Mouse (Mus musculus) MEL (cell line): ENCODE results near the gene Rps16.

Source experiments
- CHD2 ChIP-seq: IDR thresholded peaks from 2 replicates; pipeline ENCODE4 v1.6.1; 2011; ENCODE audit warnings: low read length, improper control_type of control experiment
- CTCF ChIP-seq, 3 experiments: IDR thresholded peaks in 2 of 3; conservative IDR thresholded peaks in 1 of 3; 2 replicates each; pipeline ENCODE4 v1.5.1; 2011 to 2012; ENCODE audit warnings: low read length in 3 of 3, low read depth in 2 of 3, mild to moderate bottlenecking in 2 of 3, improper control_type of control experiment in 1 of 3, inconsistent platforms in 1 of 3, mixed read lengths in 1 of 3, moderate library complexity in 1 of 3; ENCODE audit not compliant: control insufficient read depth in 1 of 3, insufficient read depth in 1 of 3, poor library complexity in 1 of 3, severe bottlenecking in 1 of 3
- ETS1 ChIP-seq: IDR thresholded peaks from 2 replicates; pipeline ENCODE4 v1.6.1; 2012; ENCODE audit warnings: low read depth, mild to moderate bottlenecking, inconsistent platforms, low read length, improper control_type of control experiment, moderate library complexity
- GATA1 ChIP-seq: IDR thresholded peaks from 2 replicates; pipeline ENCODE4 v1.6.1; 2011; ENCODE audit warnings: low read depth, low read length, improper control_type of control experiment
- MAX ChIP-seq: IDR thresholded peaks from 2 replicates; pipeline ENCODE4 v1.6.1; 2011; ENCODE audit warnings: low read length, improper control_type of control experiment
- MXI1 ChIP-seq: IDR thresholded peaks from 2 replicates; pipeline ENCODE4 v1.6.1; 2011; ENCODE audit warnings: mild to moderate bottlenecking, low read depth, low read length, improper control_type of control experiment
- TCF12 ChIP-seq: IDR thresholded peaks from 2 replicates; pipeline ENCODE4 v1.6.1; 2014; ENCODE audit warnings: low read depth, mild to moderate bottlenecking, inconsistent platforms, low read length, improper control_type of control experiment, moderate library complexity
- UBTF ChIP-seq: IDR thresholded peaks from 2 replicates; pipeline ENCODE4 v1.6.1; 2012; ENCODE audit warnings: low read depth, mild to moderate bottlenecking, inconsistent platforms, low read length, improper control_type of control experiment, moderate library complexity, borderline replicate concordance; ENCODE audit not compliant: insufficient read depth
- USF2 ChIP-seq, 2 experiments: IDR thresholded peaks; 2 replicates each; pipeline ENCODE4 v1.6.1; 2011 to 2012; ENCODE audit warnings: improper control_type of control experiment in 2 of 2, low read length in 2 of 2, borderline replicate concordance in 1 of 2, inconsistent platforms in 1 of 2, low read depth in 1 of 2, mild to moderate bottlenecking in 1 of 2; ENCODE audit not compliant: insufficient read depth in 1 of 2

- TF ChIP-seq CHD2 (no peak; the same call in 1 of the 2 replicates), GATA1 (no peak), UBTF (0 out of 2 replicates have a peak, but pooled peaks have one; percentile 36), CTCF (IDR thresholded peaks at IDR 0.05 in 2 of 3, conservative IDR thresholded peaks at IDR 0.05 in 1 of 3; ENCODE audit: control insufficient read depth in 1 of 3, insufficient read depth in 1 of 3, low read depth in 2 of 3, low read length in 3 of 3, poor library complexity in 1 of 3, severe bottlenecking in 1 of 3) (no peak), USF2 (IDR thresholded peaks at IDR 0.05; ENCODE audit: borderline replicate concordance in 1 of 2, insufficient read depth in 1 of 2, low read depth in 1 of 2, low read length in 2 of 2) (no peak), TCF12 (no peak), ETS1 (no peak), MAX (0 out of 2 replicates have a peak, but pooled peaks have one; percentile 9), MXI1 (no peak)
Measured at GRCm38 (mm10) chr7:28382347-28382951, 32.0 kb downstream of the Rps16 start.
